Mouse (Mus musculus) neural tube, embryonic 13.5 days (tissue): ENCODE measurements around the gene Zfp13. TPM values are rescaled to one million over a fixed set of nuclear protein-coding genes. Genes with fewer than 3 reads are reported as not detected.

ENCODE experiments used
- ATAC-seq: fragments of 200-750 bp; cut with Nextera tagmentation; 2 replicates; pipeline ENCODE4 v1.8.0; 2017; ENCODE audit warnings: low read depth, mild to moderate bottlenecking, moderate TSS enrichment, moderate library complexity
- H3K27ac ChIP-seq: fragments of 300-500 bp; sonication (generic); replicated peaks from 2 replicates; pipeline ENCODE4 v1.5.1; 2015; ENCODE audit warnings: moderate library complexity, mild to moderate bottlenecking, inconsistent platforms
- H3K27me3 ChIP-seq: fragments of 300-500 bp; sonication (generic); 2 replicates; pipeline ENCODE4 v1.6.1; 2015; ENCODE audit warnings: mild to moderate bottlenecking, inconsistent platforms
- H3K36me3 ChIP-seq: fragments of 300-500 bp; sonication (generic); 2 replicates; pipeline ENCODE4 v1.6.1; 2015; ENCODE audit warnings: mild to moderate bottlenecking, inconsistent platforms
- H3K4me1 ChIP-seq: fragments of 300-500 bp; sonication (generic); replicated peaks from 2 replicates; pipeline ENCODE4 v1.6.1; 2015; ENCODE audit warnings: inconsistent platforms
- H3K4me2 ChIP-seq: fragments of 300-500 bp; sonication (generic); 2 replicates; pipeline ENCODE4 v1.6.1; 2015; ENCODE audit warnings: inconsistent platforms, mild to moderate bottlenecking, moderate library complexity
- H3K4me3 ChIP-seq: fragments of 300-500 bp; sonication (generic); 2 replicates; pipeline ENCODE4 v1.5.1; 2015; ENCODE audit warnings: mild to moderate bottlenecking, inconsistent platforms
- H3K9ac ChIP-seq: fragments of 300-500 bp; sonication (generic); 2 replicates; pipeline ENCODE4 v1.6.1; 2015; ENCODE audit warnings: moderate library complexity, mild to moderate bottlenecking, inconsistent platforms
- H3K9me3 ChIP-seq: fragments of 300-500 bp; sonication (generic); 2 replicates; pipeline ENCODE4 v1.6.1; 2016; ENCODE audit warnings: inconsistent platforms
- WGBS: fragments of 180-500 bp; shearing (Covaris S2); methylation state at CpG from one replicate; pipeline ENCODE4 v1.1.7; 2015; 5-methylcytosine and 5-hydroxymethylcytosine counted together
- polyA plus RNA-seq: library from polyadenylated mRNA; unstranded; fragments of >200 nt; fragmentation: Nextera tagmentation; extraction: Ambion mirVana; gene quantifications from 2 replicates; pipeline ENCODE4 v1.2.1, GENCODE M21; 2015

Zfp13 gene
- 24.4 and 28.8 TPM in 2 replicates for polyA plus RNA-seq

DNA sequence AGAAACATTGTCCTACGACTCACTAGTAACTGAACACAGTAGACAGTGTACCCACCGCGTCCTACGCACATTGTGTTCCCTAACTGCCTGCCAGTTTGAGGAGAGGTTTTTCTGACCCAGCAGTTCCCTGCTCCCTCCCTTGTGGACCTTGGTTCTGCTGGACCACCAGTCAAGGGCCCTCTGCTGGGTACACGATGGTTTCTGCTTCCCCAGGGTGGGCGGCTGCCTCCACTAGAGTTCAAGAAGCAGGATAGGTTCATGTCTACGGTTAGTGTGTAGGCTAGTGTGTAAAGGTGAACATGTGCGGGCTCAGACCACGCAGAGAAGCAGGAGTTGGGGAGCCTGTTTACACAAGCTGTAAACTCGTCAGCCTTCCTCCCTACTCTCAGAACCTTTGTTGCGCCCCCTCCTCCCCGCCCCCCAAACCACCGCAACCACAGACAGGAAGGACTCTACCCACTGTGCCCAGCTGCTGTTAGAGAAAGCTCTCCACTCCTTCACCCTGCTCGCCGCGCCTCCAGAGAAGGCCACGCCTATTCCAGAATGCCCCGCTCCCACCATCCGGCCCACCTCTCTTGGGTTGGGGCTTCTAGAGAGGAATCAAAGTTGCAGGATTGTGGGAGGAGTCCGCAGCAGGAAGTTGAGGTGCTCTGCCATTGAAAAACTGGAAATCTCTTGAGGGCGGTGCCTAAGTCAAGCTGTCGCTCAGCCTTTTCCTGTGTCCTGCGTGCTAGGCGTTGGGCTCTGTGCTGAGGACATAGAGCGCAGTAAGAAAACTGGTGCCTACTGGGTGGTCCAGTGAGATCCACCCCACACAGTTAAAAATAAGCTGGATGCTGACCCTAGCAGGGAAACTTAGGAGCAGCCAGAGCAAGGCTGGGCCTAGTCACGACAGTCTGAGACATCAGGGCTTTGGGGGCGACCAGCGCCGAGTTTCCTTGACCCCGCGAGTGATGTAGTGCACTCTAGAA, at the start of gene Zfp13:
Gene Zfp13, minus strand, starts transcription at position 906 of the 971 bp plus-strand sequence.
- no peaks in the 10 kb centered on the region for H3K36me3 ChIP-seq
- peak within 1 kb of the TSS; percentile 59 for H3K27ac ChIP-seq
- ATAC-seq = peak; percentile 90
- 9% methylated on average over 31 of the region's 31 CpGs for WGBS
- no peaks in the 10 kb centered on the region for H3K9me3 ChIP-seq
- H3K9ac ChIP-seq = peak within 1 kb of the TSS; percentile 66
- H3K4me3 ChIP-seq = peak within 1 kb of the TSS; percentile 39
- H3K4me2 ChIP-seq = peak within 1 kb of the TSS; percentile 64
- H3K4me1 ChIP-seq = peaks cover 15% of the 10 kb centered on the region
- no peaks in the 10 kb centered on the region for H3K27me3 ChIP-seq

- Histone ChIP-seq H3K4me2 (no peak overlapping the region), H3K9ac (no peak overlapping the region), H3K9me3 (no peaks in the 10 kb centered on the region), H3K36me3 (no peaks in the 10 kb centered on the region), H3K27me3 (peaks cover 42% of the 10 kb centered on the region), H3K4me3 (no peak overlapping the region), H3K27ac (no peak overlapping the region), H3K4me1 (peaks cover 11% of the 10 kb centered on the region)
- 32% methylated on average over 10 of the region's 10 CpGs for WGBS
- no peak for ATAC-seq
These were observed 46.6 kb upstream of the Zfp13 start for GRCm38 (mm10) chr17:23645894-23646293.

GRCm38 (mm10) chr17:23644613-23645495, 45.6 kb upstream of the Zfp13 start, which contains the start of gene Mmp25:
TSS of gene Mmp25 (minus strand) at chr17:23645277.
- peak; percentile 43 for ATAC-seq
- H3K4me1 ChIP-seq = peaks cover 11% of the 10 kb centered on the region

DNA sequence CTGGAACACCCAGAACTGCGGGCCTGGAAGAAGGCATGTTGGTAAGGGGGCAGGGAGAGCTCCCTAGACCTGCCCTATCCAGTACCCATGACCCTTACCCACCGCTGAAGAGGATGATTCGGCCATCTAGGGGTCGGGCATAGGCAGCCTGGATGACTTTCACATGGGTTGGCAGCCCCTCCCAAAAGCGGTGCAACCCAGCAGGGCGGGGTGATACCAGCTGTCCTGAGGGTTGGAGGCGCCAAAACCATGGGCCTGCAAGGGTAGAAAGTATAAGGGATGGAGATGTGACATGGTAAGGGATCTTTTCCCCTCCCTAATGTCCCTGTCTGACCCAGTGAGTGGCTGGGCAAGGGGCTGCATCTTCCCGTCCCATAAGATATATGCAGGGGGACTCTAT, 32.0 kb upstream of the Zfp13 start:
- Histone ChIP-seq H3K4me1 (peaks cover 5% of the 10 kb centered on the region; the same call in 1 of the 2 replicates), H3K4me3 (no peak overlapping the region), H3K9ac (no peak overlapping the region), H3K4me2 (no peak overlapping the region), H3K27me3 (no peaks in the 10 kb centered on the region), H3K36me3 (no peaks in the 10 kb centered on the region), H3K9me3 (no peaks in the 10 kb centered on the region), H3K27ac (no peak overlapping the region)
- ATAC-seq = 0 out of 2 replicates have a peak, but pooled peaks have one; percentile 40
- 87% methylated on average over 8 of the region's 8 CpGs for WGBS

More at GRCm38 (mm10) chr17:23644613-23645495, 45.6 kb upstream of the Zfp13 start, which contains the start of gene Mmp25:
- H3K4me2 ChIP-seq = peak within 1 kb of the TSS; percentile 69
- no peaks in the 10 kb centered on the region for H3K36me3 ChIP-seq
- H3K27ac ChIP-seq = 0 out of 2 replicates have a peak within 1 kb of the TSS, but pooled peaks have one; percentile 13
- H3K9ac ChIP-seq = peak within 1 kb of the TSS; percentile 63
- under 1% methylated on average over 58 of the region's 58 CpGs for WGBS
- peaks cover 42% of the 10 kb centered on the region for H3K27me3 ChIP-seq
- H3K4me3 ChIP-seq = peak within 1 kb of the TSS; percentile 41
- no peaks in the 10 kb centered on the region for H3K9me3 ChIP-seq

DNA sequence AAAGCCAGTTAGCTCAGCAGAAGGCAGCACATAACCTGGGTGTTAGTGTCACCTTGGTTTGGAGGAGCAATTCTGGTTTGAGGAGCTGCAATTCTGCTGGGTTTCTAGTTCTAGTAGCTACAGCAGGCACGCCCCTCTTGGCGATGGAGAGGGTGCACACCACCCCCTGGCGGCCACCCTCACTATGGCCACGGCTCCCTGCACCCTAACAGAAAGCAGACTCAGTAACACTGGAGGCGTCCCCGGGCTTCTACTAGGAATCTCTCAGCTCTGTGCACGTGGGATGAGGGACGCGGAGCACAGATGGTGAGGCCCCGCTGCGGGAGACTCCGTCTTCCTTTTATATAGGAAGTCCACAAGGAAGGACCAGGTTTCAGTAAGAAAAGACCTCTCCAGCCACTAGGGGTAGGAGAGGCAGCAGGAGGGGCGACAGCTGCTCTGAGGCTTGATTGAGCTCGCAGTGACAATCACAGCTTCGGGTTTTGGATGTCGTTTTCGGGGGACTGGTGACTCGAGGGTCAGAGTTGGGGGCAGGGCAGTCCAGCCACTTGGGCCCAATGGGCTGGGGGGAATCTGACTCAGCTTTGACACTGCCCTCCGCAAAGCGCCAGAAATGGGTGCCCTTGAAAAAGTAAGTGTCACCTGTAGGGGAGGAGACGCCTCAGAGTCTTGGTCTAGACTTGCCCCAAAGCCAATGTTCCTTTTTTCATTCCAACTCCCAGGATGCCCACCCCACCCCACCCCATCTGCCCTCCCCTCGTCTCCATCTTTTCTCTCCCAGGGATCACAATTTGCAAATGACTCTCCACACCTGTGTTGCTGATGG, 31.1 kb upstream of the Zfp13 start:
- Histone ChIP-seq H3K9me3 (no peaks in the 10 kb centered on the region), H3K27me3 (no peaks in the 10 kb centered on the region), H3K4me3 (no peak overlapping the region), H3K27ac (no peak overlapping the region), H3K9ac (peak overlapping the region; percentile 53; the same call in 1 of the 2 replicates), H3K4me1 (peaks cover 5% of the 10 kb centered on the region; the same call in 1 of the 2 replicates), H3K36me3 (no peaks in the 10 kb centered on the region), H3K4me2 (peak overlapping the region; percentile 44)
- peak; percentile 83 for ATAC-seq
- 18% methylated on average over 22 of the region's 22 CpGs for WGBS

GRCm38 (mm10) chr17:23627813-23628212, 28.5 kb upstream of the Zfp13 start:
- ATAC-seq = no peak
- 42% methylated on average over 7 of the region's 7 CpGs for WGBS
- Histone ChIP-seq H3K4me1 (peaks cover 5% of the 10 kb centered on the region; the same call in 1 of the 2 replicates), H3K9me3 (no peaks in the 10 kb centered on the region), H3K9ac (no peak overlapping the region), H3K4me3 (no peak overlapping the region), H3K4me2 (no peak overlapping the region), H3K36me3 (no peaks in the 10 kb centered on the region), H3K27me3 (no peaks in the 10 kb centered on the region), H3K27ac (no peak overlapping the region)

DNA sequence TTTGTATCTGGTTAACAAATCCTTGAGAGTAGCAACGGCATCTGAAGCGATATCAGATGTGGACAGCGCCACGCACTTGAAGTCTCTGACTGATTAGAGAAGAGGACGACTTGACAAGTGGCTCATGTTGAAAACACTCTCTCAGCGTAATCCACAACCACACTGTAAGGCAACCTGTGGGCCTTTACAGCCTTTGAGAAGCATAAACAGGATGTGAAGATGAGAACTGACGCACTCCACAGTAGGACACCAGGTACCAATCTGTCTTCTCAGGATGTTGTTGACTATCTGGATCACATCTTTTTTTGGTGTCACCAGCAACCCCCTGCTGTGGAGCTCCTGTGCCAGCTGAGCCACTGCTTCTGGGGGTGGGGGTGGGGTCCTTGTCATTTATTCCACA, 21.1 kb upstream of the Zfp13 start:
- no peak overlapping the region for H3K9ac ChIP-seq
- peaks cover 5% of the 10 kb centered on the region; the same call in 1 of the 2 replicates for H3K27me3 ChIP-seq
- no peak for ATAC-seq
- H3K4me2 ChIP-seq = no peak overlapping the region
- WGBS = 84% methylated on average over 7 of the region's 7 CpGs
- no peaks in the 10 kb centered on the region for H3K4me1 ChIP-seq
- no peak overlapping the region for H3K4me3 ChIP-seq
- no peaks in the 10 kb centered on the region for H3K36me3 ChIP-seq
- H3K27ac ChIP-seq = no peak overlapping the region
- no peaks in the 10 kb centered on the region for H3K9me3 ChIP-seq

GRCm38 (mm10) chr17:23617087-23617486, 17.8 kb upstream of the Zfp13 start:
- 63% methylated on average over 9 of the region's 9 CpGs for WGBS
- ATAC-seq = no peak
- no peak overlapping the region for H3K27ac ChIP-seq

GRCm38 (mm10) chr17:23610361-23610800, 11.1 kb upstream of the Zfp13 start:
- WGBS = 84% methylated on average over 28 of the region's 28 CpGs
- Histone ChIP-seq H3K27me3 (no peaks in the 10 kb centered on the region), H3K4me1 (no peaks in the 10 kb centered on the region), H3K9ac (no peak overlapping the region), H3K27ac (no peak overlapping the region), H3K4me3 (no peak overlapping the region), H3K36me3 (no peaks in the 10 kb centered on the region), H3K4me2 (no peak overlapping the region), H3K9me3 (no peaks in the 10 kb centered on the region)
- peak; percentile 43; the same call in 1 of the 2 replicates for ATAC-seq

More at GRCm38 (mm10) chr17:23617087-23617486, 17.8 kb upstream of the Zfp13 start:
- no peak overlapping the region for H3K9ac ChIP-seq
- no peaks in the 10 kb centered on the region for H3K4me1 ChIP-seq
- H3K27me3 ChIP-seq = peaks cover 5% of the 10 kb centered on the region; the same call in 1 of the 2 replicates
- H3K4me2 ChIP-seq = no peak overlapping the region
- H3K4me3 ChIP-seq = no peak overlapping the region
- H3K9me3 ChIP-seq = no peaks in the 10 kb centered on the region
- H3K36me3 ChIP-seq = no peaks in the 10 kb centered on the region

DNA sequence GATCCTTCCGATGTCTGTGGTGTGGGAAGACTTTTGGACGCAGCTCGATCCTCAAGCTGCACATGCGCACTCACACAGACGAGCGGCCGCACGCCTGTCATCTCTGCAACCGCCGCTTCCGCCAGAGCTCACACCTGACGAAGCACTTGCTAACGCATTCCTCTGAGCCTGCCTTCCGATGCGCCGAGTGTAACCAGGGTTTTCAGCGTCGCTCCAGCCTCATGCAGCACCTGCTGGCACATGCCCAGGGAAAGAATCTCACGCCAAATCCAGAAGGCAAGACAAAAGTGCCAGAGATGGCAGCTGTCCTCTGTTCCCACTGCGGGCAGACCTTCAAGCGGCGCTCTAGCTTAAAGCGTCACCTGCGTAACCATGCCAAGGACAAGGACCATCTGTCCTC, 10.3 kb upstream of the Zfp13 start:
- no peaks in the 10 kb centered on the region for H3K4me1 ChIP-seq
- no peak overlapping the region for H3K9ac ChIP-seq
- no peak overlapping the region for H3K27ac ChIP-seq
- H3K9me3 ChIP-seq = no peaks in the 10 kb centered on the region
- no peak for ATAC-seq
- no peaks in the 10 kb centered on the region for H3K27me3 ChIP-seq
- no peak overlapping the region for H3K4me2 ChIP-seq
- WGBS = 93% methylated on average over 24 of the region's 24 CpGs
- H3K36me3 ChIP-seq = no peaks in the 10 kb centered on the region
- H3K4me3 ChIP-seq = no peak overlapping the region

- Histone ChIP-seq H3K4me1 (no peaks in the 10 kb centered on the region), H3K9ac (no peak overlapping the region), H3K27me3 (no peaks in the 10 kb centered on the region), H3K27ac (no peak overlapping the region), H3K4me2 (no peak overlapping the region), H3K4me3 (no peak overlapping the region), H3K36me3 (no peaks in the 10 kb centered on the region), H3K9me3 (no peaks in the 10 kb centered on the region)
- ATAC-seq = no peak
- 86% methylated on average over 8 of the region's 8 CpGs for WGBS
These were observed 5.9 kb upstream of the Zfp13 start for GRCm38 (mm10) chr17:23605220-23605619.
